Mouse (Mus musculus) MEL (cell line): ENCODE results near the gene Gm20388.

ENCODE experiments used
- CTCF ChIP-seq, 3 experiments: IDR thresholded peaks in 2 of 3; conservative IDR thresholded peaks in 1 of 3; 2 replicates each; pipeline ENCODE4 v1.5.1; 2011 to 2012; ENCODE audit warnings: low read length in 3 of 3, low read depth in 2 of 3, mild to moderate bottlenecking in 2 of 3, improper control_type of control experiment in 1 of 3, inconsistent platforms in 1 of 3, mixed read lengths in 1 of 3, moderate library complexity in 1 of 3; ENCODE audit not compliant: control insufficient read depth in 1 of 3, insufficient read depth in 1 of 3, poor library complexity in 1 of 3, severe bottlenecking in 1 of 3
- KAT2A ChIP-seq: conservative IDR thresholded peaks from 2 replicates; pipeline ENCODE4 v1.6.1; 2012; ENCODE audit warnings: low read depth, low read length, improper control_type of control experiment, inconsistent platforms
- POLR2A ChIP-seq, 2 experiments: IDR thresholded peaks; 2 replicates each; pipeline ENCODE4 v1.6.1; 2011 to 2012; ENCODE audit warnings: low read length in 2 of 2, mild to moderate bottlenecking in 2 of 2, control low read depth in 1 of 2, improper control_type of control experiment in 1 of 2, low read depth in 1 of 2, moderate library complexity in 1 of 2; ENCODE audit not compliant: control insufficient read depth in 1 of 2, insufficient read depth in 1 of 2, poor library complexity in 1 of 2

DNA sequence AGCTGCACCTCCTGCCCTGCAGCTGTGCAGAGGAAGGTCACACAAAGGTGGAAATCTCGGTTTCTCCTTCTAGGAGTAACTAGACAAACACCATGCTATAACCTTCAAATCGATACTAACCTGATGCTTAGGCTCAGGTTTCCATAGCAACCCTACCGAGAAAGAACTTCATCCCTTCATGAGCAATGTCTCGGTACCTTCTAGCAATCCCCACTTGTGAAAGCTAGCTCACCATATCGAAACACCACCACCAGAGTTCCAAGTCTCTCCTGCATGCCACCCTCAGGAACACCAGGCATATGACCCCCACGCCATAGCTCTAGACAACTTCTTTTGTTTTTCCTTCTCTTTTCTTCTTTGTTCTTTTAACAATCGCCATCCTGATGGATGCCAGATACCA lies 3814.6 kb downstream of the Gm20388 start:
- TF ChIP-seq CTCF (IDR thresholded peaks at IDR 0.05 in 2 of 3, conservative IDR thresholded peaks at IDR 0.05 in 1 of 3; ENCODE audit: control insufficient read depth in 1 of 3, insufficient read depth in 1 of 3, low read depth in 2 of 3, low read length in 3 of 3, poor library complexity in 1 of 3, severe bottlenecking in 1 of 3) (no peak), POLR2A (IDR thresholded peaks at IDR 0.05; ENCODE audit: control insufficient read depth in 1 of 2, insufficient read depth in 1 of 2, low read depth in 1 of 2, low read length in 2 of 2, poor library complexity in 1 of 2) (no peak), KAT2A (no peak)
